Mouse (Mus musculus): ENCODE measurements around the gene Exph5. TPM values are rescaled to one million over a fixed set of nuclear protein-coding genes. Genes with fewer than 3 reads are reported as not detected.

Exph5 gene
- total RNA-seq, 2 experiments from 2014 or later, result 0.54 to 0.95 TPM

DNA sequence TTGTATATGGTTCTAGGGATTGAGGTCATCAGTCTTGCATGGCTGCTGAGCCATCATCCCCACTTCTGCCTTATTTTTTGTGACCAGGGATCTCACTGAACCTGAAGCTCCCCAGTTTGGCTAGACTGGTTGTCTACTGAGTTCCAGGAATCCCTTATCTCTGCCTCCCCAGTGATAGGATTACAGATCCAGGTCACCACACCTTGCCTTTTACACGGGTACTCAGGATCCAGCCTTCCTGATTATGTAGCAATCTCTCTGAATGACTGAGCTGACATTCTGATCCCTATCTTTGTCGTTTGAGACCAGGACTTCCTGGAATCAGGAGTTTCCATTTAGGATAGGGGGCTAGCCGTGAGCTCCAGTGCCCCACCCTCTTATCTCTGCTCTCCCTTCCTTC is 69.9 kb downstream of the Exph5 start:
- no peak for DNase-seq

DNA sequence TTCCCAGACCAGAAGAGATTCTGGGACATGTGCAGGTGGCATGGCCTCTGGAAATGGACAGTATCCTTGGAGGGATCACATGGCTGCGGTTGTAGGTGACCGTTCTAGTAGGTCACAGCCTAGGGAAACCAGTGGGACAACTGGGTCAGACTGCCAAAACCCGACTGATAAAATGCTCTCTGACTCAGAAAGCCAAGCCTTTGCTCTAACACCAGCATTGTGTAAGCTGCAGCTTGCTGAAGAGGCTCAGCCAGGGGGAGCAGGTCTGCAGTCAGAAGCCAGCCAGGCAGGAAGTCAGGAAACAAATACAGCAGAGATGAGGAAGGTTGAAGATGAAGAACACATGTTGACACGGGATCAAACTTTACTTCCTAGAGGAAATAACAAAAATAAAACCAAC is 74.4 kb downstream of the Exph5 start:
- DNase-seq, result no peak

DNA sequence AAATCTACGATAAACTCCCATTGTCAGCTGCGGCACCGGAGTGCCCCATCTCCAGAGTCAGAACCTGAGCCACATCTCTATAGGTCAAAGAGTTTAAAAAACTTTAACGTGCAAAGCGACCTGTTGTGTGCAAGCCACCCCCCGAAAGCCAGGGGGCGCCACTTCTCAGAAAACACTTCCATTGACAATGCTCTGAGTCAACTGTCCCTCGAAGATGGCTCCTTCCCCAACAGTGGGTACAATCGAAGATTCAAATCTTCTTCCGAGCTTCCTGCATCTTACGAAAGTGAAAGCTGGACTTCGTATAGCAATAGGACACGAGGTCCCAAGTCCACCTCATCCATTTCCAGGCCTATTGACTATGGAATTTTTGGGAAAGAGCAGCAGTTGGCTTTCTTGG is 75.3 kb downstream of the Exph5 start:
- no peak for DNase-seq

DNA sequence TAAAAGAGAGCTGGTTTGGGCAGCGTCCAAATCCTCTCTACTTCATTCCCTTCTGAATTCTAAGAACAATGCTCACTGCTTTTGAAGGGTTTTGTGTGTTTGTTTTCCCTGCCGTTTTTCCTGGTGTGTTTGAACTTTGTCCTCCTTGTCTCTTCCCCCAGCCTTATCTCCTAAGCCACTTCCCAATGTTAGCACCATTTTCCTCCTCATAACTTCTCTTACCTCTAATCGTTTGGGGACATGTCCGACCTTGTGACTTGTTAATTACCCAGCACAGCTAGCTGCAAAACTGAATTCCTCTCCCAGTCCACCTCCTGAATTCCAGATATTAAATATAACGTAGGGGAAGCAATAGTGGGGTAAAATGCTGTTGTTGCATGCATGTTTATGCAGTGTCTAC is 76.1 kb downstream of the Exph5 start:
- no peak for DNase-seq

DNA sequence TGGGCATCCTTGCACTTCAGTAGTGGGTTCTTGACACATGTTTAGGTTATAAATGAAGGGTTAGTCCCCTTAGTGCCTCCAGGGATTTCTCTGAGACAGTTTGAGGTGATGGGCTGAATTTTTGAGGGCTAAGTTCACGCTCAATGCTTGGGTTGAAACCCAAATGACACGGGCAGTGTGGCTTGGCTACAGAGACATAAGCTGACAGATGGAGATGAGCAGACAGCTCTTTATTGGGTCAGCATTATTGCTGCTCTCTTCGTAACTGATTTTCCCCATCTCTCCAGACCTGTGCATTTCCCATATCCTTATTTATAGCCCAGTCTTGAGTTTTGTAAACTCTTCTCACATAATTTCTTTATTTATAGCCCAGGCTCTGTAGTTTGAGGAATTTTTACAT is 76.7 kb downstream of the Exph5 start:
- no peak for DNase-seq

DNA sequence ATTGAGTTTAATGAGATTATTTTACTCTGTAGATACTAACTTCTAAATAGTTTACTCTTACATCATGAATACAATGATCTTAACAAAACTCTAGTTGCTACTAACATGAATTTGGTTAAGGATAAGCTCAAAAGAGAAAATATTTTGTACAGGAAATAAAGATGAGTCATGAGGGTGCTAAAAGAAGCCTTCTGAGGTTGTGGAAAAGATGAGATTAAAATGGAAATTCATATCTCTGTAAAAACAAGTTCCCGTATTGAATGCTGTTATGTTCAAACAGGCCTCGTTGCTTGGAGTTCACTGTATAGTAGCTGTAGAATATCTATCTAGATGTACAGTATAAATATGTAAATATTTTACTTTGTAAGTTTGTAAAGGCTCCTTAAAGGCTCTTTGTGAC is 79.1 kb downstream of the Exph5 start:
- DNase-seq, result no peak

DNA sequence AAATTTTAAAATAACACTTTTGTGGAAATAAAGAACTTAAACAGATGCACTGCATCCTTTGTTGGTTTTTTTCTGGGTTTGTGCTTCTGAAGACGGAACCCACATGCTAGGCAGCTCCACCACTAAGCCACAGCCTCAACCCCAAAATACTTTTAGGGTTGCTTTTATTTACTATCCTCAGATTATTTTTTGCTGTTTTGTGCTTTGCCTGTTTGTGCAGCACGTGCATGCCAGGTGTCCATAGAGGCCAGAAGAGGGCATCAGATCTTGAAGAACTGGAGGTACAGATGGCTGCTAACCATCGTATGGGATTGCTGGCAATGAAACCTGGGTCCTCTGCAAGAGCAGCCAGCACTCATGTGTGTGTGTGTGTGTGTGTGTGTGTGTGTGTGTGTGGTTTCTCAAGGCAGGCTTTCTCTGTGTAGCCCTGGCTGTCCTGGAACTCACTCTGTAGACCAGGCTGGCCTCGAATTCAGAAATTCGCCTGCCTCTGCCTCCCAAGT is 79.7 kb downstream of the Exph5 start:
- DNase-seq, result no peak

DNA sequence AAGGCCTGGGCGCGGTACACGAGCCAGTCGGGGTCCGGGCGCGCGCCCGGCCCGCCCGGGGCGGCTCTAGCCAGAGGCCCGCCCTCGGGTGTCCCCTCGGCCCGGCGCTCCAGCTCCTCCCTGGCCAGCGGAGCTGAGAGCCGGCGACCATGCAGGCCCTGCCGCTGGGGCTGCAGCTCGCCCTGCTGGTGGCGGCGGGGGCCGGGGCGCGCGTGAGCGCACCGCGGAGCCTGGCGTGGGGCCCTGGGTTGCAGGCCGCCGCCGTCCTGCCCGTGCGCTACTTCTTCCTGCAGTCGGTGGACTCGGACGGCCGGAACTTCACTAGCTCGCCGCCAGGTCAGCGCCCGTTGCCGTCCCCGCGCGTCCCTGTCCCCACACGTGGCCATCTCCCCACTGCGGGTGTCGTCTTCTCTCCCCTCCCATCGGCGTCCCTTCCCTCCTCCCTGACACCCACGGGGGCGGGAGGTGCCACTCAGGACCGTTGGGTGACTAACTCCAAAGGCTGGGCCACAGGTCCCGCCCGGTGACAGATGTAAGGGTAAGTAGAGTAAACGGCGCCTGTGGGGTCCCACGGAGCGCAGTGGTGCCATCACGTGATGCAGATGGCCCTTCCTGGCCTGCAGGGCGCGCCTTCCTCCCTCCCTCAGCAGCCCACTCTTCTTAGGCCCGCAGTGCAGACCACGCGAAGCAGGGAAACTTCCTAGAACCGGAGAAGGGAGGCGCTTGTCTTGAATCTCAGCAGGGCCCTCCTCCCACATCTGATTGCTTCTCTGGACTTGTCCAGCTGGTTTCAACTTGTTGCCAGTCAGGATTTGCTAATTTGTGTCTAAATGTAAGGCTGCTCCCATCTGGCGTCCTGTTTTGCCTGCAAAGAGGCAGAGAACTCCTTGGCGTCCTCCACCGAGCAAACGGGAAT is 82.7 kb downstream of the Exph5 start, which contains the start of gene Kdelc2:
Gene Kdelc2 (plus strand): TSS at position 75 of the 916 bp plus-strand sequence.
- peak; percentile 75 for DNase-seq

DNA sequence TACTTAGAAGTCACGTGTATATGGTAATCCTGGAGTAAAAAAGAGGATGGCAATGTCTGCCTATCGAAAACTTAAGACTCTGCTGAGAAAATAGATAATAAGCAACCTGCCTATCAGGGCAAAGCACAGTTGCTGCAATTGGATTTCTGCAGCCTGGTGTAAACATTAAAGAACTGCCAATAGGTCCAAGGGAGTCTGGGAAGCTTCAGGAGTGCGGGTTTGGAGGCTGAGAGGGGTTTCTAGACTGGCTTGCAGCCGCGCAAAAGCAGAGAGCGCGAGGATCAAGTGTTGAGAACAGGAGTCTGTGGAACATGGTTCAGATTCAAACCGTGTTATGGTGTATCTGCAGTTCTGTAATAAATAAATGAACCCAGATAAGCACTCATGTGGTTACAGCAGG is 83.4 kb downstream of the Exph5 start:
- DNase-seq, result no peak

DNA sequence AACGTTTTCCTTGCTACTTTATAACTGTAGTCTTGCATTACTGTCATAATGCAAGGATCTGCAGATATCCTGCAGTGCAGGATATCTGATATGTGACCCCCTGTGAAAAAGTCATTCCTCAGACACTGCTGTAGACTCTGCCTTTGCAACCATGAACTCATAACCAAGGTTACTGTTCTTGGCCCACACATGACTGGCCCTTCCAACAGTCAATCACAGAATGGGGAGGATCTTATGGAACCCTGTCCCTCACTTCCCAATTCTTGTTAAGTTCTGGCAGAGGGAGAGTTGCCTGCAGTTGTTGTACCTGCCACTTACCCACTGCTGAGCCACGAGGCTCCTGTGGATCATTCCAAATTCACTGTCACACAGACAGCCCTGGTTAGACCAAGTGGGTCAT is 86.0 kb downstream of the Exph5 start:
- DNase-seq, result no peak

DNA sequence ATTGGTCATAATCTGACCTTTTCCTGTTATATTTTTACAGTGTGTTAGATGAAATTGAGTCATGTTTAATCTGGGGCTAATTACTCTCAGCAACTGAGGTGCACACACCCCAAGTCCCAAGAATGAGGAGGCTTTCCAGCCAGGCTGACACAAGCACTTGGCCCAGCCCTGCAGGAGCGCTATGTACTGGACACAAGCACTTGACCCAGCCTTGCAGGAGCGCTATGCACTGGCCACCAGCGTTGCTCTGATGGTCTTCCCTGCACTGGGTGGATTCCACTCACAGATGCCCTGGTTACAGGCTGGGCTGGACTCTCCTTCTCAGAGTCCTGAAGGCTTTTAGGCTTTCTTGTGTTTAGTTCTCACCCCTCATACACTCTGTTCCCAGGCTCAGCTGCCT is 87.6 kb downstream of the Exph5 start:
- no peak for DNase-seq

DNA sequence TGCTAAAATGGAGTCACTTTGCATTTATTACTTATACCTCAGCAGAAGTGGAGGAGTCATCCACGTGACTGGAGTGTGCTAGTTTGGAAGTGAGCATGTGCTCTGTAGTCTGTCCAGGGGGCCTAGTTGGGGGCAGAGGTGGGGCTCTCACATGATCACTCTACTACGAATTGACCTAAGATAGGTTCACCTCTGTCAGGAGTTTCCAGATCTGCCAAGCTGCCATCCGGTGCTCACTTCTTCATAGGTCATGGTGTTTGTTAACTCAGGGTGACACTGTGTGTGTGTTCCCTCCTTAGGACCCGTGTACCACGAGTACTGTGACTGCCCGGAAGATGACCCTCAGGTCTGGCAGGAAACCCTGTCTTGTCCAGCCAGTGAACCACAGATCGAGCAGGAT is 88.7 kb downstream of the Exph5 start:
- no peak for DNase-seq

DNA sequence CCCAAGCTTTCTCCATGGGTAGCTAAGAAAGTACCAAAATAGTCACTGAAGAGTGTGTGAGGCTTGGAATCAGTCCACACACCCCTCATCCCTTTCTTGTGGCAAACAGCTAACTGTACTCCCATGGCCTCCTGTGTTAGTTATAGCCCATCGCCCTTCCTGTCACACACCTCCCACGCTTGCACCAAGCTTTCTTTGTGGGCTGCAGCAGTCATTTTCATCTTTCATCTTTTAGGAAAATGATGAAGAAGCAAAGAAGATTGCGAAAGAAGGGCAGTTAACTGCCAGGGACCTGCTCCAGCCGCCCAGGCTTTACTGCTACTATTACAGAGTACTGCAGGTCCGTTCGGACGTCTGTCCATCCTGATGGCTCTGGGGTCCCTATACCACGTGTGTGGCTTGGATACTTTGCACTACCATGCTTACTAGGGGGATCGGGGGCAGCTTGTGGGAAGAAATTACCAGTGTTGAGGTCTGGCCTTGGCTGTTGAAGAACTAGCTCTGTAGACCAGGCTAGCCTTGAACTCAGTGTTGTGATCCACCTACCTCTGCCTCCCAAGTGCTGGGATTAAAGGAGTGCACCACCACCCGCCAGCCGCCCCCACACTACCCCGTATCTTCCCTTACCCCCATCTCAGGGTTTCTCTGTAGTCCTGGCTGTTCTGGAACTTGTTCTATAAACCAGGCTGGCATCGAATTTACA is 96.4 kb downstream of the Exph5 start:
- no peak for DNase-seq

DNA sequence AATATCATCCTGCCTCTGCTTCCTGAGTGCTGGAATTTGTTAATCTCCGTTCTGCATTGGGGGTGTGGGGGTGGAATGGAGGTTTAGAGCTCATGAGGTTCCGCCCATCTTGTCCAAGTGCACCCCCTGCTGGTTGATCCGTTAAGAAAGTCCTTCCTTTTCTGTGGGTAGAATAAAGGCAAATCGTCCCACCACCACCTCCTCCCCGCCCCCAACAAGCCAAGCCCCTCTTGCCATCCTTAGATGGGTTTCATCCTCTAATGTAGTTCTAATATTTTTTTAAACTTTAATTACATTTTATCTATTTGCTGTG is 96.9 kb downstream of the Exph5 start:
- no peak for DNase-seq

DNA sequence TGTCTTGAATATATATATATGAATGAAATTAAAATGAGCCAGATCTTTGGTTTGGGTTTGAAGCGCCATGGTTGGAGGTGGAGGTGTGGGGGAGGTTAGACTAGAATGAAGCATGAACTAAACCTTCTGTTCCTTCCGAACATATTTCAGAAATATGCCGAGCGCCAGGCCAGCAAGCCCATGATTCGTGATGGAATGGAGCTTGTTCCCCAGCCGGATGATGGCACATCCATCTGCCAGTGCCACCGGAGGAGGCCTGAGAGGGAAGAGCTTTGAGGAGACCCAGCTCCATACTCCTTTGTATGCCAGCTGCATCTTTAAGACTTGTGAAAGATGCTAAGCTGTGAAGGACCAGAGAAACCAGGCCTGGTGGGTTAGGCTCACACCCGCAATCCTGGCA is 98.1 kb downstream of the Exph5 start:
- DNase-seq, result no peak

DNA sequence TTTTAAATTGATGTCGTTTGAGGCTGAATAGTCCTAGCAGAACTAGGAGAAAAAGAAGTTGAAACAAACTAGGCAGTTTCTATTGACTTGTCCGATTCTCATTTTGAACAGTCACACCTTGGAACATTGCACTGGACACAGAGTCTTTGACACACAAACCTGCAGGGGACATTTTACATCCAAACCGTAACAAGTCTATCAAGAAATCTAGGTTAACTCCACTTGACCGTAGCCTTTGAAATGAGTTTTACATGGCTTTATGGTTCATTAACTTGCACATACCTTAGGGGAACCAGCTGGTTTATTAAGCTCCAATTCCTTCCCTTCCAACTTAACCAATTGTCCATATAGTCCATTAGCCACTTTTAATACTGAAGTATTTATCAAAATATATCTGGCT is 99.2 kb downstream of the Exph5 start:
- no peak for DNase-seq

DNA sequence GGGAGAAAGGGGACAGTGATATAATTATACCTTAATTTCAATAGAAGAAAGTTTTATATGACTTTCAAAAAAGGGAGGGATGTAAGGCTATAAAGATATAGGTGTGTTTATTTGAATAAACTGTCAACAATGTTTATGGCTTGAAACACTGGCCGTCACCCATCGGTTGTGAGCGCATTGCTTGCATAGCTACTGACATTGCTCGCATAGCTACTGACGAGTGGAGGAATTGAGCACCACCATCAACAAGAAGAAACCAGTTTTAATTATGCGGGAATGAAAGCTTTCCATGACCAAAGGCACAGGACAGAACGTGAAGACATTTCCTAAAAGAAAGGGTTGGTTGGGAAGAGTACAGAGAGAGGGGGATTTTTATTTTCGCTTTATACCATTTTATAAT is 99.7 kb downstream of the Exph5 start:
- no peak for DNase-seq

DNA sequence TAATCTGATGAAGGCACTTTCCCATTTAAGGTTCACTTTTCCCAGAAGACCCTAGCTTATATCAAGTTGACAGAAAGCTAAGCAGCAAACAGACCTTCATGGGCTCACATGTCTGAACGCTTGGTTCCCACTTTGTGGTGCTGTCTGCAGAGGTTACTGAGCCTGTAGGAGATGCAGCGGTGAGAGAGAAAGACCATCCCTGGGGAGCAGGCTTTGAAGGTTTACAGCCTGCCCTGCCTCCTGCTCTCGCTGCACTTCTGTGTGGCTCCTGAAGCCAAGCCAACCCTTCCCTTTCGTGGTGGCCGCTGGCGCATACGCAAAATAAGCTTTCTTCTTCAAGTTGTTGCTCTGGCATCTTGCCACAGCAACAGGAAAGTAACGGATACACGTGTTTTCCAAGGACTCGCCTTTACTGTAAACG is 100.8 kb downstream of the Exph5 start, which contains the start of gene 4930550C14Rik:
Gene 4930550C14Rik (plus strand): TSS at position 35 of the 421 bp plus-strand sequence.
- no peak for DNase-seq

DNA sequence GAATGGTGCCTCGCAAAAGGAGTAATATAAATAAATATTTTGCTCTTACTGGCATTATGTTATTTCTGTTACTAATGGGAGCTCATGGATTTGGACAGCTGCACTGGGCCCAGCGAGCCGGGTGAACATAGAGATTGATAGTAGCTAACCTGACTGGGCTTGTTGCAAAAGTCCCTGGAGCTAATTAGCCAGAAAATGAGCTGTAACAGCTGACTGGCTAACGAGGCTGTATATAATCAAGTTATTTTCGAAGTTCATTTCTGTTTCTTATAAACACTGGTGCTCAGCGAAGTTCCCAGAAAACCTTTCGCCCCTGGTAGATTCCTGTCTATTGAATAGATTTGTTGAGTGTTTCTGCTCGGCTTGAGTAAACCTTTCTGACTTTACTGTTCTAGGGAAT is 101.5 kb downstream of the Exph5 start:
- DNase-seq, result no peak

DNA sequence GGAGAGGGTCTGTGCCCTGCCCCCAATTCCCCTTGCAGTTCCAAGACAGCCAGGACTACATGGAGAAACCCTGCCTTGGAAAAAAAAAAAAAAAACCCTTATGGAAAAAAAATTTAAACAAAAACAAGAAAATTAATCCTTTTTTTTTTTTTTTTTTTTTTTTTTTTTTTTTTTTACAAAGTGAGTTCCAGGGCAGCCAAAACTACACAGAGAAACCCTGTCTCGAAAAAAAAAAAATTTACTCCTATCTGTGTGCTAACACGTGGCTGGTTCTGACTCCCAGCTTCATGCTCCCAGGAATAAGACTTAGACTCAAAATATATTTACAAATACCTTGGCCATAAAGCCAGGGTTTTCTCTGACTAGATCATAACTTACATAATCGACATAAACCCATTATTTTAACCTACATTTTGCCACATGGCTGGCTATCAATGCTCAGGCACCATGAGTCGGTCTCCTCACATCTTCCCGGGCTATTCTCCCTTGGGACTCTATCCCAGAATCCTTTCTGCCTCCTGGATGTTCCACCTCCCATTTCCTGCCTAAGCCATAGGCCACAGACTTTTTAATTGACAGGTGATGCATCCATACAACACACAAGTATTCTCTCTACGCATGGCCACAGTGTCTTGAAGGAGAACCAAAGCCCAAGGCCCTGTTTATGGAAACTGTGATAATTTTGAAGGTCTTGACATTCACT is 102.7 kb downstream of the Exph5 start:
- no peak for DNase-seq

DNA sequence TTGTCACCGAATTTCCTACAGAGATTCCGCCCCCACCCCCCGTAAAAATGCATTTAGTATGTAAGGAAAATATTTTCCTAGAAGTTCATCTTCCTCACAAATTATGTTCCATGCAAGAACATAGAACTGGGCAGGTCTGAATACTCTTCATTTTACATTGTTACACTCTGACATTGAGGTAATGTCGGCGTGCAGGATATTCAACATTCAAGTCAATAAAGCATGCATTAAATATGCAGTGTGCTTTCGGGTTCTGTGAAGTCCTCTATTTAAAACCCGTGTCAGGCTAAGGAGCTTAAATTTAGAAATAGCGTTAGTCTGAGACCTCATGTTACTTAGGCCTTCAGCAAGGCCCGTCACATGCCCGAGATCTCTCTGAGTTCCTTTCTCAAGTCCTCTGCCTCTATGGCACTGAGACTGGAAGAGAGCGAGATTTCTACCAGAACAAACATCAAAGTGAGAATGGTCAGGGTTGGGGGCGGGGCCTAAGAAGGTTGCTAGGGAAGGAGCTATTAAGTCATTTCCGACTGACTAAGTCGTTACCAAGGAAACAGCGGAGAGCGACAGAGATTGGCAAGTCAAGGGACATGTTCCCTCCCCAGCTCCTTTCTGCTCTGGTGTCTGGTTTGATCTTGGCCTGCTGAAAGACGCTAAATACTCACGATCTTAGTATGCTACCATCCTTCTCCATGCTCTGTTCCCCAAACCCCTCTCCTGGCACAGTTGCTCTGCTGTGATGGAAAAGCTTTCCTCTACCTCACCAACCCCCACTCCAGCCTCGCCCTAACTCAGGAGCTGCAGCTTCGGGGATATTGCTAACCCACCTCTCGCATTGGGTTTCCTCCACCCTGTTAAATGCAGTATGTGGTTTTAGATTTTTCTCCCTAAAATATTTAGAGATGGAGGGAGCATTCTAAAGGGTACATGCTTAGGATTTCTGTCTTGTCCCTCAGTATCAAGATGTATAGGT is 103.6 kb downstream of the Exph5 start:
- peak; percentile 50 for DNase-seq

DNA sequence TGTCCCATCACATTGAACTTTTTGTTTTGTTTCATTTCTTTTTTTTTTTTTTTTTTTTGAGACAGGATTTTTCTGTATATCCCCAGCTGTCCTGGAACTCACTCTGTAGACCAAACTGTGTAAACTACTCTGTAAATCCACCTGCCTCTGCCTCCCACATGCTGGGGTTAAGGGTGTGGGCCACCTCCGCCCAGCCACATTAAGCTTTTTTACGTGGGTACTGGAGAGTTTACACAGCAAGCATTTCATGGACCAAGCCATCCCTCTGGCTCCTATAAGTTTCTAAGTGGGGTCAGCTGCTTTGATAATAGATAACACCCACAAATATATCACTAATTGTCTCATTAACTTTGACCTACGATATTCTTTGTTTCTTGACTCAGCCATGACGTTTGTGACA is 107.1 kb downstream of the Exph5 start:
- DNase-seq, result no peak
